Mouse (Mus musculus) left cerebral cortex, adult 18-20 months (tissue): ENCODE data around the gene Rpusd1. TPM values are rescaled to one million over a fixed set of nuclear protein-coding genes. Genes with fewer than 3 reads are reported as not detected.

Experiments
- DNase-seq, 2 experiments: peaks; one replicate each; pipeline ENCODE4 v3.0.0; 2021 to 2022; ENCODE audit warnings: low spot score in 2 of 2, mixed read lengths in 1 of 2
- microRNA-seq, 2 experiments: library from miRNA; unstranded; fragments of <30 nt; microRNA quantifications; one replicate each; pipeline ENCODE4 v1.2.0; 2021
- total RNA-seq, 2 experiments: library from RNA; stranded (reverse); gene quantifications; 2 replicates each; pipeline ENCODE4 v1.2.3; 2021

Gene Rpusd1
- total RNA-seq, 2 experiments from 2014 or later: 60.9 to 64.4 TPM

GRCm38 (mm10) chr17:25777948-25778347, 50.5 kb downstream of the Rpusd1 start:
- no peak for DNase-seq

Small RNA genes within 50 kb of the gene (microRNA-seq; reads per million reads assigned to microRNA genes)
- 0 reads per million in 2 experiments for gene Gm25083
- 1.7 to 1.9 reads per million in 2 experiments for gene Mir6966

Other genes with a start within 250 kb of the Rpusd1 start
- gene Sstr5, start 230.4 kb upstream of the Rpusd1 start, total RNA-seq: 1 to 10 TPM in 1 of 2 experiments, under 1 TPM in 1; 0.75 to 1.1 TPM
- gene Sox8, start 157.0 kb upstream of the Rpusd1 start, total RNA-seq: 10 to 100 TPM; 52.1 to 55.2 TPM
- gene Lmf1, start 148.6 kb upstream of the Rpusd1 start, total RNA-seq: 10 to 100 TPM; 19.1 to 20.2 TPM
- gene Gng13, start 10.5 kb upstream of the Rpusd1 start, total RNA-seq: 100 to 1,000 TPM; 151 to 157 TPM
- 1 to 10 TPM; 1.2 to 1.5 TPM for gene Chtf18, start 251 bp upstream of the Rpusd1 start, total RNA-seq
- under 1 TPM; 0.44 to 0.75 TPM for gene Mslnl, start 8.4 kb downstream of the Rpusd1 start, total RNA-seq
- gene Msln, start 26.7 kb downstream of the Rpusd1 start, total RNA-seq: 1 to 10 TPM; 2.3 to 2.5 TPM
- gene Narfl, start 46.1 kb downstream of the Rpusd1 start, total RNA-seq: 10 to 100 TPM; 31.3 to 37.1 TPM
- gene Haghl, start 58.0 kb downstream of the Rpusd1 start, total RNA-seq: 100 to 1,000 TPM; 112 to 119 TPM
- gene Ccdc78, start 58.9 kb downstream of the Rpusd1 start, total RNA-seq: under 1 TPM in 1 of 2 experiments, not detected in 1; 0.19 TPM
- 10 to 100 TPM; 92.7 to 99.1 TPM for gene Fam173a, start 65.2 kb downstream of the Rpusd1 start, total RNA-seq
- gene AC134908.4, start 68.0 kb downstream of the Rpusd1 start, total RNA-seq: 1 to 10 TPM in 1 of 2 experiments, not detected in 1; 1.4 TPM
- 10 to 100 TPM; 70.9 to 78.2 TPM for gene Metrn, start 69.5 kb downstream of the Rpusd1 start, total RNA-seq
- 100 to 1,000 TPM; 588 to 680 TPM for gene Fbxl16, start 81.4 kb downstream of the Rpusd1 start, total RNA-seq
- gene Wdr24, start 96.0 kb downstream of the Rpusd1 start, total RNA-seq: 10 to 100 TPM; 22.5 to 25.1 TPM
- gene Jmjd8, start 101.2 kb downstream of the Rpusd1 start, total RNA-seq: 10 to 100 TPM; 43.5 to 52.3 TPM
- 100 to 1,000 TPM; 178 to 180 TPM for gene Stub1, start 105.7 kb downstream of the Rpusd1 start, total RNA-seq
- 10 to 100 TPM; 40.6 to 42.4 TPM for gene Rhbdl1, start 109.6 kb downstream of the Rpusd1 start, total RNA-seq
- 10 to 100 TPM; 20.7 to 23.7 TPM for gene Gm20683, start 114.1 kb downstream of the Rpusd1 start, total RNA-seq
- 10 to 100 TPM; 89.5 to 92.8 TPM for gene Rhot2, start 117.2 kb downstream of the Rpusd1 start, total RNA-seq
- 10 to 100 TPM; 26.0 to 31.5 TPM for gene Wdr90, start 133.8 kb downstream of the Rpusd1 start, total RNA-seq
- gene Mcrip2, start 141.1 kb downstream of the Rpusd1 start, total RNA-seq: 10 to 100 TPM; 20.0 to 25.6 TPM
- 10 to 100 TPM; 38.7 to 40.2 TPM for gene Mettl26, start 147.4 kb downstream of the Rpusd1 start, total RNA-seq
- gene Wfikkn1, start 153.2 kb downstream of the Rpusd1 start, total RNA-seq: 1 to 10 TPM; 1.4 to 1.7 TPM
- 10 to 100 TPM; 41.2 TPM for gene Rab40c, start 192.1 kb downstream of the Rpusd1 start, total RNA-seq
- gene Pigq, start 217.3 kb downstream of the Rpusd1 start, total RNA-seq: 100 to 1,000 TPM; 103 to 113 TPM
- gene Nhlrc4, start 217.3 kb downstream of the Rpusd1 start, total RNA-seq: under 1 TPM; 0.54 to 0.98 TPM
- under 1 TPM; 0.37 to 0.65 TPM for gene A930017K11Rik, start 224.9 kb downstream of the Rpusd1 start, total RNA-seq